Comparison of ENCODE assay signal across 8 mouse cellular contexts in the genomic region with DNA sequence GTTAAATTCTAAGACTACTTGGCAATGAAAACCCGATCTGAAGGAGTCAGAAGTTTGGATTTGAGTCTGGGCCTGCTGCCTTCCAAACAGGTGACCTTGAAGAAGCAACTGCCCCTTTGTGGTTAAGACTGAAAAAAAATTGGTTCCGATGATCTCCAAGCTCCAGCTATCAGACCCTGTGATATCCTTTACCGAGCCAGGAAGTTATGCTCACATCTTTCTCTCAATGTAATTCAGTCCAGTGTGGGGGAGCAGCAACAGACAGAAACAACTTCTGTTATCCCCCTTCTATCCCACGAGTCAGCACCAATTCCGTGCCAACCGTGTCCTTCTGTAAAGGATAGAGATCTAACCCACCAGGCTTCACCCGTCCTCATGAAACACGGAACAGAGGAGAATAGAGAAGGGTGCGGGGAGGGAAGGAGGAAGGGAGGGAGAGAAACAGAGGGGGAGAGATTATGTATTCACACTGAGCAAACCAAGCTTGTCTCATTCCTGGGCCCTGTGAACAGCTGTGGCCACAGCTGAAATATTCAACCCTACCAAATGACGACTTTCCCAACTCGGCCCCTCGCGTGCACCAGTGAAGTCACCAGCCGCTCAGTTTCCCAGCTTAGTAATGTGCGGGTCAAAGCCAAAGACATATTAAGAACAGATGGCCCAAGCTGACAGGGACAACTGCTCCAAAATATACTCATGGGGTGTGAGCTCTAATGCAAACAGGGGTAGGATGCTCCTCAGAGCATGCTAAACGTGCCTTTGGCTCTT.
DNase-seq lines count a peak whose midpoint lies in the region; ATAC-seq and TF ChIP-seq lines count a peak whose summit lies in the region.

No protein-coding gene starts in this region.

- H3K27me3 ChIP-seq in heart, embryonic 12.5 days (replicated peaks): no peaks in the 10 kb centered on the region
- no peaks in the 10 kb centered on the region for H3K27me3 ChIP-seq in neural tube, embryonic 14.5 days (ENCODE audit: control insufficient read depth, insufficient read depth, low read length)
- H3K27me3 ChIP-seq in limb, embryonic 10.5 days (ENCODE audit: low read depth, poor library complexity, severe bottlenecking): no peaks in the 10 kb centered on the region
- no peaks in the 10 kb centered on the region for H3K27me3 ChIP-seq in stomach, postnatal 0 days (ENCODE audit: control insufficient read depth, insufficient read depth, low read length)

- H3K4me3 ChIP-seq in heart, embryonic 12.5 days: no peak overlapping the region
- H3K4me3 ChIP-seq in neural tube, embryonic 14.5 days (ENCODE audit: low read depth, low read length): no peak overlapping the region
- H3K4me3 ChIP-seq in limb, embryonic 10.5 days: no peak overlapping the region
- H3K4me3 ChIP-seq in stomach, postnatal 0 days (ENCODE audit: low read depth, low read length): no peak overlapping the region

- H3K9ac ChIP-seq in heart, embryonic 12.5 days: no peak overlapping the region
- H3K9ac ChIP-seq in neural tube, embryonic 14.5 days (replicated peaks; ENCODE audit: low read depth, low read length): no peak overlapping the region
- H3K9ac ChIP-seq in stomach, postnatal 0 days (ENCODE audit: low read length): no peak overlapping the region

- H3K9me3 ChIP-seq in heart, embryonic 12.5 days (replicated peaks): no peaks in the 10 kb centered on the region
- no peaks in the 10 kb centered on the region for H3K9me3 ChIP-seq in neural tube, embryonic 14.5 days (ENCODE audit: control insufficient read depth, low read length)
- H3K9me3 ChIP-seq in limb, embryonic 10.5 days (replicated peaks): no peaks in the 10 kb centered on the region
- no peaks in the 10 kb centered on the region for H3K9me3 ChIP-seq in stomach, postnatal 0 days (ENCODE audit: control insufficient read depth, low read length)

- 68% methylated on average over 16 of the region's 16 CpGs for WGBS in heart, embryonic 12.5 days
- WGBS in neural tube, embryonic 14.5 days: 78% methylated on average over 16 of the region's 16 CpGs
- WGBS in limb, embryonic 10.5 days: 68% methylated on average over 16 of the region's 16 CpGs
- WGBS in stomach, postnatal 0 days: 64% methylated on average over 16 of the region's 16 CpGs

- peaks cover 12% of the 10 kb centered on the region for H3K4me1 ChIP-seq in heart, embryonic 12.5 days (replicated peaks)
- no peaks in the 10 kb centered on the region for H3K4me1 ChIP-seq in neural tube, embryonic 14.5 days (ENCODE audit: control insufficient read depth, insufficient read depth, low read length)
- H3K4me1 ChIP-seq in limb, embryonic 10.5 days: peaks cover 59% of the 10 kb centered on the region
- H3K4me1 ChIP-seq in stomach, postnatal 0 days (replicated peaks; ENCODE audit: control insufficient read depth, insufficient read depth): no peaks in the 10 kb centered on the region; the same call in 1 of the 2 replicates

- TF ChIP-seq EP300 in stomach, postnatal 0 days (optimal IDR thresholded peaks at IDR 0.05): no peak

- H3K4me2 ChIP-seq in heart, embryonic 12.5 days: no peak overlapping the region
- H3K4me2 ChIP-seq in neural tube, embryonic 14.5 days (ENCODE audit: low read depth, low read length): no peak overlapping the region
- H3K4me2 ChIP-seq in stomach, postnatal 0 days (replicated peaks; ENCODE audit: low read depth): no peak overlapping the region

- no peak overlapping the region for H3K27ac ChIP-seq in heart, embryonic 12.5 days (ENCODE audit: poor library complexity, severe bottlenecking)
- no peak overlapping the region for H3K27ac ChIP-seq in neural tube, embryonic 14.5 days (ENCODE audit: low read depth, low read length)
- peak overlapping the region; percentile 5; the same call in 1 of the 2 replicates for H3K27ac ChIP-seq in limb, embryonic 10.5 days
- H3K27ac ChIP-seq in stomach, postnatal 0 days (replicated peaks): no peak overlapping the region

- ATAC-seq in heart, embryonic 12.5 days (ENCODE audit: insufficient number of reproducible peaks, low FRiP score): no peak
- ATAC-seq in neural tube, embryonic 14.5 days (ENCODE audit: low read depth): peak; percentile 24; the same call in 1 of the 2 replicates
- ATAC-seq in stomach, postnatal 0 days (ENCODE audit: low FRiP score, low TSS enrichment): peak; percentile 62; the same call in 1 of the 2 replicates
- no peak for ATAC-seq in CD4-positive, CD25-positive, alpha-beta regulatory T cell, adult 4 months
- no peak for ATAC-seq in megakaryocyte, adult 5-6 weeks (ENCODE audit: poor library complexity, severe bottlenecking)

- peak; percentile 99 for DNase-seq in heart, adult 11 months
- no peak for DNase-seq in neural tube, embryonic 10.5 days (ENCODE audit: extremely low spot score, low spot score)
- DNase-seq in limb, embryonic 10.5 days (ENCODE audit: low spot score): peak; percentile 59
- DNase-seq in stomach, postnatal 0 days (ENCODE audit: low spot score): no peak

- no peaks in the 10 kb centered on the region for H3K36me3 ChIP-seq in heart, embryonic 12.5 days
- H3K36me3 ChIP-seq in neural tube, embryonic 14.5 days (ENCODE audit: control insufficient read depth, insufficient read depth, low read length): no peaks in the 10 kb centered on the region
- H3K36me3 ChIP-seq in limb, embryonic 10.5 days: no peaks in the 10 kb centered on the region
- H3K36me3 ChIP-seq in stomach, postnatal 0 days (ENCODE audit: control insufficient read depth, insufficient read depth, low read length): no peaks in the 10 kb centered on the region

- no peak for TF ChIP-seq CTCF in stomach, postnatal 0 days (IDR thresholded peaks at IDR 0.05; ENCODE audit: low read depth)

Comparison
In these comparisons a context has a peak if more than half of its experiments do, and no peak if none do; other contexts are left out.
1. DNase-seq: peak in heart, adult 11 months (single experiment) and limb, embryonic 10.5 days (single experiment); none in neural tube, embryonic 10.5 days (single experiment) and stomach, postnatal 0 days (single experiment).
2. ATAC-seq: peak in neural tube, embryonic 14.5 days (single experiment) and stomach, postnatal 0 days (single experiment); none in heart, embryonic 12.5 days (single experiment), CD4-positive, CD25-positive, alpha-beta regulatory T cell, adult 4 months (single experiment) and megakaryocyte, adult 5-6 weeks (single experiment).